Mouse (Mus musculus) heart, postnatal 25 days (tissue): ENCODE data around the gene Reep6. TPM values are rescaled to one million over a fixed set of nuclear protein-coding genes. Genes with fewer than 3 reads are reported as not detected.

Experiments used
- DNase-seq: peaks from one replicate; pipeline ENCODE4 v3.0.0; 2022; ENCODE audit warnings: low spot score
- intact Hi-C: fragments of 180-260 bp; cut with DNase I; formaldehyde crosslinking; loops from one replicate; pipeline ENCODE4 v1.15.1; 2025
- microRNA-seq: library from miRNA; unstranded; fragments of <30 nt; microRNA quantifications from one replicate; pipeline ENCODE4 v1.2.0, GENCODE M21; 2022
- total RNA-seq, 2 experiments: library from RNA; stranded (reverse); gene quantifications; 2 replicates each; pipeline ENCODE4 v1.2.3; 2021

Reep6 gene
- total RNA-seq, 2 experiments from 2014 or later, result 1.9 to 2.1 TPM

GRCm38 (mm10) chr10:80374063-80374462 is 44.3 kb downstream of the Reep6 start:
- intact Hi-C loops, result loop anchor here (1.0 to 10.0 kb wide), 3 partner anchors 33 to 199 kb away; partner anchors contain the start of genes 1600002K03Rik, Apc2 and Efna2
- DNase-seq, result no peak

GRCm38 (mm10) chr10:80376160-80376559 is 46.4 kb downstream of the Reep6 start:
- intact Hi-C loops, result loop anchor here (10.0 kb wide), 1 partner anchor 201 kb away; the partner anchor contains the start of genes 1600002K03Rik and Efna2
- peak; percentile 68 for DNase-seq

GRCm38 (mm10) chr10:80377716-80378115 is 48.0 kb downstream of the Reep6 start:
- intact Hi-C loops, result loop anchor here (2.0 to 10.0 kb wide), 2 partner anchors 59 to 203 kb away; partner anchors contain the start of genes 1600002K03Rik and Efna2
- no peak for DNase-seq

GRCm38 (mm10) chr10:80382641-80383365 is 53.0 kb downstream of the Reep6 start:
- DNase-seq, result no peak
- intact Hi-C loops, result no loop called here

- intact Hi-C loops, result no loop called here
- no peak for DNase-seq
These were observed 53.7 kb downstream of the Reep6 start for GRCm38 (mm10) chr10:80383431-80383830.

- intact Hi-C loops, result no loop called here
- DNase-seq, result no peak
These were observed 54.4 kb downstream of the Reep6 start for GRCm38 (mm10) chr10:80384115-80384639.

GRCm38 (mm10) chr10:80384709-80385108 is 55.0 kb downstream of the Reep6 start:
- intact Hi-C loops, result no loop called here
- DNase-seq, result no peak

- intact Hi-C loops, result no loop called here
These were observed 55.6 kb downstream of the Reep6 start for GRCm38 (mm10) chr10:80385310-80385709.

More at GRCm38 (mm10) chr10:80385310-80385709, 55.6 kb downstream of the Reep6 start:
- DNase-seq, result no peak

Small RNA genes within 50 kb of the gene (microRNA-seq; reads per million reads assigned to microRNA genes)
- gene Gm22721, result not detected

Other genes starting within 250 kb of the Reep6 start
- gene Sbno2, start 224.4 kb upstream of the Reep6 start, total RNA-seq, result 10 to 100 TPM; 11.0 to 11.6 TPM
- 100 to 1,000 TPM; 133 to 138 TPM for gene Stk11, start 214.2 kb upstream of the Reep6 start, total RNA-seq
- 1,000 to 10,000 TPM; 1,252 to 1,264 TPM for gene Atp5d, start 191.3 kb upstream of the Reep6 start, total RNA-seq
- 1 to 10 TPM; 2.4 to 3.1 TPM for gene Cbarp, start 189.1 kb upstream of the Reep6 start, total RNA-seq
- gene Midn, start 181.7 kb upstream of the Reep6 start, total RNA-seq, result 100 to 1,000 TPM in 1 of 2 experiments, 10 to 100 TPM in 1; 92.1 to 120 TPM
- gene Cirbp, start 164.0 kb upstream of the Reep6 start, total RNA-seq, result 10 to 100 TPM; 31.7 to 43.1 TPM
- gene 1600002K03Rik, start 157.0 kb upstream of the Reep6 start, total RNA-seq, result 1 to 10 TPM; 4.2 to 5.2 TPM
- gene Efna2, start 150.5 kb upstream of the Reep6 start, total RNA-seq, result 1 to 10 TPM in 1 of 2 experiments, under 1 TPM in 1; 0.91 to 1.1 TPM
- gene Mum1, start 103.5 kb upstream of the Reep6 start, total RNA-seq, result 10 to 100 TPM; 15.3 to 16.7 TPM
- gene Ndufs7, start 80.8 kb upstream of the Reep6 start, total RNA-seq, result 100 to 1,000 TPM; 957 to 967 TPM
- gene Gamt, start 68.9 kb upstream of the Reep6 start, total RNA-seq, result 1 to 10 TPM; 9.0 to 9.3 TPM
- gene Dazap1, start 68.5 kb upstream of the Reep6 start, total RNA-seq, result 10 to 100 TPM; 55.0 to 69.6 TPM
- 100 to 1,000 TPM; 703 to 732 TPM for gene Rps15, start 37.5 kb upstream of the Reep6 start, total RNA-seq
- 1 to 10 TPM; 3.4 to 4.0 TPM for gene Apc2, start 34.0 kb upstream of the Reep6 start, total RNA-seq
- 10 to 100 TPM; 11.4 to 13.8 TPM for gene 2310011J03Rik, start 9.4 kb upstream of the Reep6 start, total RNA-seq
- gene Pcsk4, start 455 bp upstream of the Reep6 start, total RNA-seq, result 1 to 10 TPM; 1.3 to 1.6 TPM
- 10 to 100 TPM; 68.4 to 71.7 TPM for gene Adamtsl5, start 18.5 kb downstream of the Reep6 start, total RNA-seq
- under 1 TPM; 0.18 to 0.36 TPM for gene Plk5, start 26.5 kb downstream of the Reep6 start, total RNA-seq
- 1 to 10 TPM; 7.5 to 8.8 TPM for gene Mex3d, start 57.7 kb downstream of the Reep6 start, total RNA-seq
- gene Mbd3, start 69.6 kb downstream of the Reep6 start, total RNA-seq, result 10 to 100 TPM; 85.2 to 88.9 TPM
- gene Uqcr11, start 76.9 kb downstream of the Reep6 start, total RNA-seq, result 1,000 to 10,000 TPM; 1,983 to 2,045 TPM
- 10 to 100 TPM; 20.3 to 20.9 TPM for gene Tcf3, start 103.7 kb downstream of the Reep6 start, total RNA-seq
- gene Onecut3, start 164.9 kb downstream of the Reep6 start, total RNA-seq, result under 1 TPM in 1 of 2 experiments, not detected in 1; 0.05 TPM
- not detected for gene Atp8b3, start 209.2 kb downstream of the Reep6 start, total RNA-seq
- gene Rexo1, start 231.6 kb downstream of the Reep6 start, total RNA-seq, result 10 to 100 TPM; 11.1 to 12.2 TPM
- 1 to 10 TPM; 3.0 to 4.5 TPM for gene Klf16, start 247.4 kb downstream of the Reep6 start, total RNA-seq